Mouse (Mus musculus) liver, embryonic 15.5 days (tissue): ENCODE results near the gene Specc1. TPM values are rescaled to one million over a fixed set of nuclear protein-coding genes. Genes with fewer than 3 reads are reported as not detected.

Experiments used
- ATAC-seq: fragments of 200-750 bp; cut with Nextera tagmentation; 2 replicates; pipeline ENCODE4 v1.8.0; 2017; ENCODE audit warnings: moderate number of reproducible peaks, mild to moderate bottlenecking, moderate library complexity; ENCODE audit not compliant: insufficient read depth
- H3K27ac ChIP-seq: fragments of 300-500 bp; sonication (generic); replicated peaks from 2 replicates; pipeline ENCODE4 v1.5.1; 2015; ENCODE audit warnings: mild to moderate bottlenecking, inconsistent platforms
- H3K27me3 ChIP-seq: fragments of 300-500 bp; sonication (generic); 2 replicates; pipeline ENCODE4 v1.6.1; 2015; ENCODE audit warnings: mild to moderate bottlenecking, inconsistent platforms
- H3K36me3 ChIP-seq: fragments of 300-500 bp; sonication (generic); replicated peaks from 2 replicates; pipeline ENCODE4 v1.6.1; 2015; ENCODE audit warnings: moderate library complexity, mild to moderate bottlenecking, inconsistent platforms
- H3K4me1 ChIP-seq: fragments of 300-500 bp; sonication (generic); replicated peaks from 2 replicates; pipeline ENCODE4 v1.6.1; 2015; ENCODE audit warnings: inconsistent platforms
- H3K4me2 ChIP-seq: fragments of 300-500 bp; sonication (generic); 2 replicates; pipeline ENCODE4 v1.6.1; 2015; ENCODE audit warnings: moderate library complexity, mild to moderate bottlenecking, inconsistent platforms
- H3K4me3 ChIP-seq: fragments of 300-500 bp; sonication (generic); replicated peaks from 2 replicates; pipeline ENCODE4 v1.5.1; 2015; ENCODE audit warnings: mild to moderate bottlenecking, inconsistent platforms
- H3K9ac ChIP-seq: fragments of 300-500 bp; sonication (generic); 2 replicates; pipeline ENCODE4 v1.6.1; 2015; ENCODE audit warnings: moderate library complexity, mild to moderate bottlenecking, inconsistent platforms
- H3K9me3 ChIP-seq: fragments of 300-500 bp; sonication (generic); replicated peaks from 2 replicates; pipeline ENCODE4 v1.6.1; 2016; ENCODE audit warnings: inconsistent platforms
- WGBS: fragments of 180-500 bp; shearing (Covaris S2); methylation state at CpG from one replicate; pipeline ENCODE4 v1.1.7; 2015; ENCODE audit warnings: mixed read lengths; ENCODE audit not compliant: insufficient replicate concordance; 5-methylcytosine and 5-hydroxymethylcytosine counted together
- polyA plus RNA-seq: library from polyadenylated mRNA; unstranded; fragments of >200 nt; fragmentation: Nextera tagmentation; extraction: Ambion mirVana; gene quantifications from 2 replicates; pipeline ENCODE4 v1.2.1, GENCODE M21; 2015

Specc1 gene
- polyA plus RNA-seq, 1 experiment from 2014 or later, result 54.4 TPM

GRCm38 (mm10) chr11:62047817-62048640, 91.5 kb downstream of the Specc1 start:
- Histone ChIP-seq H3K36me3 (peaks cover 74% of the 10 kb centered on the region), H3K4me1 (no peaks in the 10 kb centered on the region), H3K27ac (no peak overlapping the region), H3K27me3 (no peaks in the 10 kb centered on the region), H3K9ac (no peak overlapping the region), H3K4me3 (no peak overlapping the region), H3K9me3 (no peaks in the 10 kb centered on the region), H3K4me2 (no peak overlapping the region)
- ATAC-seq, result no peak; the same call in 1 of the 2 replicates
- WGBS, result 46% methylated on average over 9 of the region's 9 CpGs

GRCm38 (mm10) chr11:62049170-62049569, 92.6 kb downstream of the Specc1 start:
- Histone ChIP-seq H3K4me3 (no peak overlapping the region), H3K27me3 (no peaks in the 10 kb centered on the region), H3K27ac (no peak overlapping the region), H3K4me2 (no peak overlapping the region), H3K36me3 (peaks cover 62% of the 10 kb centered on the region), H3K9ac (no peak overlapping the region), H3K9me3 (no peaks in the 10 kb centered on the region), H3K4me1 (no peaks in the 10 kb centered on the region)
- ATAC-seq, result no peak

- H3K27me3 ChIP-seq, result no peaks in the 10 kb centered on the region
- H3K4me1 ChIP-seq, result no peaks in the 10 kb centered on the region
- no peak overlapping the region for H3K4me2 ChIP-seq
- no peak overlapping the region for H3K9ac ChIP-seq
- H3K27ac ChIP-seq, result no peak overlapping the region
- H3K36me3 ChIP-seq, result peaks cover 48% of the 10 kb centered on the region
- H3K4me3 ChIP-seq, result no peak overlapping the region
- WGBS, result 77% methylated on average over 8 of the region's 8 CpGs
- 0 out of 2 replicates have a peak, but pooled peaks have one; percentile 13 for ATAC-seq
- no peaks in the 10 kb centered on the region for H3K9me3 ChIP-seq
Observed at GRCm38 (mm10) chr11:62050356-62051330, 94.1 kb downstream of the Specc1 start.

- H3K9me3 ChIP-seq, result no peaks in the 10 kb centered on the region
- peaks cover 48% of the 10 kb centered on the region for H3K36me3 ChIP-seq
- H3K4me3 ChIP-seq, result no peak overlapping the region
- no peak overlapping the region for H3K9ac ChIP-seq
- H3K4me2 ChIP-seq, result no peak overlapping the region
- no peak overlapping the region for H3K27ac ChIP-seq
- 81% methylated on average over 4 of the region's 4 CpGs for WGBS
- ATAC-seq, result no peak
- H3K27me3 ChIP-seq, result no peaks in the 10 kb centered on the region
- H3K4me1 ChIP-seq, result no peaks in the 10 kb centered on the region
Observed at GRCm38 (mm10) chr11:62051487-62051886, 94.9 kb downstream of the Specc1 start.

GRCm38 (mm10) chr11:62053928-62054327, 97.4 kb downstream of the Specc1 start:
- H3K36me3 ChIP-seq, result peaks cover 41% of the 10 kb centered on the region
- H3K27me3 ChIP-seq, result no peaks in the 10 kb centered on the region
- H3K9me3 ChIP-seq, result no peaks in the 10 kb centered on the region
- no peak overlapping the region for H3K27ac ChIP-seq
- H3K4me3 ChIP-seq, result no peak overlapping the region
- H3K4me1 ChIP-seq, result no peaks in the 10 kb centered on the region
- no peak for ATAC-seq
- WGBS, result 92% methylated on average over 9 of the region's 9 CpGs
- no peak overlapping the region for H3K4me2 ChIP-seq
- no peak overlapping the region for H3K9ac ChIP-seq

- Histone ChIP-seq H3K4me3 (no peak overlapping the region), H3K27ac (no peak overlapping the region), H3K36me3 (no peaks in the 10 kb centered on the region), H3K4me2 (no peak overlapping the region), H3K27me3 (no peaks in the 10 kb centered on the region), H3K9ac (no peak overlapping the region), H3K9me3 (no peaks in the 10 kb centered on the region), H3K4me1 (peaks cover 30% of the 10 kb centered on the region)
- WGBS, result 8% methylated on average over 1 of the region's 1 CpGs
- no peak for ATAC-seq
Observed at GRCm38 (mm10) chr11:62064565-62064964, 108.0 kb downstream of the Specc1 start.

- Histone ChIP-seq H3K4me3 (no peak overlapping the region), H3K4me2 (no peak overlapping the region), H3K36me3 (0 out of 2 replicates have a peak, but pooled peaks cover 3% of the 10 kb centered on the region), H3K27ac (no peak overlapping the region), H3K27me3 (no peaks in the 10 kb centered on the region), H3K4me1 (peaks cover 30% of the 10 kb centered on the region), H3K9ac (no peak overlapping the region), H3K9me3 (no peaks in the 10 kb centered on the region)
- ATAC-seq, result peak; percentile 44; the same call in 1 of the 2 replicates
- WGBS, result 14% methylated on average over 6 of the region's 6 CpGs
Observed at GRCm38 (mm10) chr11:62065655-62066054, 109.1 kb downstream of the Specc1 start.

- no peak for ATAC-seq
- WGBS, result 68% methylated on average over 2 of the region's 2 CpGs
- Histone ChIP-seq H3K36me3 (0 out of 2 replicates have a peak, but pooled peaks cover 3% of the 10 kb centered on the region), H3K27ac (no peak overlapping the region), H3K27me3 (no peaks in the 10 kb centered on the region), H3K9me3 (no peaks in the 10 kb centered on the region), H3K4me1 (peaks cover 20% of the 10 kb centered on the region), H3K4me2 (no peak overlapping the region), H3K9ac (no peak overlapping the region), H3K4me3 (no peak overlapping the region)
Observed at GRCm38 (mm10) chr11:62069554-62069953, 113.0 kb downstream of the Specc1 start.

GRCm38 (mm10) chr11:62070206-62070605, 113.6 kb downstream of the Specc1 start:
- H3K4me3 ChIP-seq, result no peak overlapping the region
- H3K9me3 ChIP-seq, result no peaks in the 10 kb centered on the region
- no peak overlapping the region for H3K4me2 ChIP-seq
- no peak overlapping the region for H3K9ac ChIP-seq
- H3K36me3 ChIP-seq, result 0 out of 2 replicates have a peak, but pooled peaks cover 3% of the 10 kb centered on the region
- no peak overlapping the region for H3K27ac ChIP-seq
- peaks cover 14% of the 10 kb centered on the region for H3K4me1 ChIP-seq
- ATAC-seq, result no peak
- H3K27me3 ChIP-seq, result no peaks in the 10 kb centered on the region
- 86% methylated on average over 7 of the region's 7 CpGs for WGBS

GRCm38 (mm10) chr11:62072406-62072805, 115.8 kb downstream of the Specc1 start:
- no peak overlapping the region for H3K4me3 ChIP-seq
- H3K9me3 ChIP-seq, result no peaks in the 10 kb centered on the region
- H3K27me3 ChIP-seq, result no peaks in the 10 kb centered on the region
- no peak overlapping the region for H3K9ac ChIP-seq
- H3K4me1 ChIP-seq, result peaks cover 26% of the 10 kb centered on the region
- no peak for ATAC-seq
- 73% methylated on average over 3 of the region's 3 CpGs for WGBS
- no peak overlapping the region for H3K27ac ChIP-seq
- 0 out of 2 replicates have a peak, but pooled peaks cover 3% of the 10 kb centered on the region for H3K36me3 ChIP-seq
- H3K4me2 ChIP-seq, result no peak overlapping the region
